Mouse (Mus musculus): ENCODE measurements around the gene Foxo1. TPM values are rescaled to one million over a fixed set of nuclear protein-coding genes. Genes with fewer than 3 reads are reported as not detected.

Foxo1 gene
- total RNA-seq, 4 experiments from 2014 or later = 21.2 to 23.6 (median 22.5) TPM

DNA sequence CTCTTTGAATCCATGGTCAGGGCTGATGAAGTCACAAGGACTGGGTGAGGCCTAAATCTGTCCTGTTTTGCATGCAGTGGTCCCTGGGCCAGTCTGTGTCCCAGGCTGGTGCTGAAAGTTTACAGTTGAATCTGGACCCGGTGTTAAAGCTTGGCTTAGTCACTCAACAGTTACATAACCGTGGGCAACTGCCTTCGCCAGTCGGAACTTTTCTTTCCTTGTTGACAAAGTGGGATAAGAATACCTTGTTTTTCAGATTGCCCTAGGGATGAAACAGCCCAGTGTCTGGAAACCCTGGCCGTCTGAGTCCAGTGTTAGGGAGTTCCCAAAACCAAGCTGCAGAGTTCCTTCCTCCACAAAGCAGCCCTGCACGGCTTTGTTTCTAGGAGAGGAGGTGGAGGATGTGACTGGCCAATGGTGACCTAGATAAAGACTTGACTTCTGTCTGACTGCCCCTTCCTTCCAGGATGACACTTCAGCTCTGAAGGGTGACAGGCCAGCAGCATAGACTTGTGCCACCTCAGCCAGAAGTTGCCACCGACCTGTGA, 101.8 kb downstream of the Foxo1 start:
- no peak for DNase-seq

DNA sequence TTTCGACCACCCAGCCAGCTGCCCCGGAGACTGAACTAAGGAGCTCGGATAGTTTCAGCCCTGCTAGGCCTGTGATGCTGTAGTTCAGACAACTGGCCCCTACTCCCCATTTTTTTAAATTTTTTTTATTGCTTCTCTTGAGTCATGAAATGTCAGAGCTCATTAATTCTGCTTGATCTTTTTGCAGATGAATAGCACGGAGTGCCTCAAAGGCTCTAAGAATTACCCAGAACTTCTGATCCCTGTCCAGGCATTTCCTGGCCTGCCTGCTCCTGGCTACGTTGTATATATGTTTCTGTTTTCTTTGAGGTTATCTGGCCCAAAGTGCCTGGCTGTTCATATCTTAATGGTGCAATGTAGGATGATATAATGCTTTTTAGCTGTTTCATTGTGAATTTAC, 108.8 kb downstream of the Foxo1 start:
- DNase-seq = no peak

DNA sequence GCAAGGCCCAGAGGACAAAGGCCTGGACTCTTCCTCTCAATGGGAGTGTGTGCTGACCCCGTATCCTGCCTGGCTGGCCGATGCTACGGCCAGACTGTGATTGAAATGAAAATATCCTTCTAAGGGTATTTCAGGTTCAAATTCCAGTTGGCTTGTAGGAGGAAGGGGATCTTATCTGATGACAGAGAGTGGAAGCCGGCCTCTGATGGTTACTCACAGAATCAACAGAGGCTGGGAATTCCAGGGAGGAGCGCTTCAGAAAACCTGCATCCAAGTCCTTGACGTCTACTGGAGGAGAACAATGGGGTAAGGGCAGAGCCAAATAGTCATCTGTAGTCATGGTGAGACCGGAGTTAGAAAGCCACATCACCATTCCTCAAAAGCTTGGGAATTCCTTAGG, 115.2 kb downstream of the Foxo1 start:
- no peak for DNase-seq

DNA sequence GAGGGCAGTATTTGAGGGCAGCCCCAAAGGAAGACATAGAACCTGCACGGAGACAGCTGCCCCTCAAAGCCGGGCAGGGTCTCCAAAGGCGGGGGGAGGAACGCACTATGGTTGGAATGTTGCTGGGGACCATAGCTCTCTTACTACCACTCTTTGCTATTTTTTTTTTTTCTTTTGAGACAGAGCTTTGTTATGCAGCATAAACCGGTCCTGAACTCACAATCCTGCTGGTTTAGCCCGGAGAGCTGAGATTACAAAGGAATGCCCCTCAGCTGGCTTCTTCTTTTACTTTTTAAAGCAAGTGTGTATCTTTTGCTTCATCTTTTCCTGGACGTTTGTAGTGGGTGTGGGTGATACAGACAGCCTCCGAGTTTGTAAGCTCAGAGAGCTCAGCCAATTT, 118.2 kb downstream of the Foxo1 start:
- DNase-seq = no peak

DNA sequence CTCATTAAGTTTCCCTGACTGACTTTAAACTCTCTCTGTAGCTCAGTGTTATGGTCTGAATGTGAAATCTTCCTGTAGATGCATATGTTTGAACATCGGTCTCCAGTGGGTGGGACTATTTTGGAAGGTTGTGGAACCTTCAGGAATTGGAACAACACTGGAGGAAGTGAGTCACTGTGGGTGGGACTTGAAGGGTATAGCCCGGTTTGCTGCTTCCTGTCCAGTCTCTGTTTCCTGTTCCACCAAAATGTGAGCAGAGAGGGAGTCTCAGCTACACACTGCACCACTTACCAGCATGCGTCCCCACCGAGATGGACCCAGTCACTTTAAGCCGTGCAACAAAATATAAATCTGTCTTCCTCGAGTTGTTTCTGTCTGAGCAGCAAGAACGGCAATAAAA, 122.2 kb downstream of the Foxo1 start:
- no peak for DNase-seq

DNA sequence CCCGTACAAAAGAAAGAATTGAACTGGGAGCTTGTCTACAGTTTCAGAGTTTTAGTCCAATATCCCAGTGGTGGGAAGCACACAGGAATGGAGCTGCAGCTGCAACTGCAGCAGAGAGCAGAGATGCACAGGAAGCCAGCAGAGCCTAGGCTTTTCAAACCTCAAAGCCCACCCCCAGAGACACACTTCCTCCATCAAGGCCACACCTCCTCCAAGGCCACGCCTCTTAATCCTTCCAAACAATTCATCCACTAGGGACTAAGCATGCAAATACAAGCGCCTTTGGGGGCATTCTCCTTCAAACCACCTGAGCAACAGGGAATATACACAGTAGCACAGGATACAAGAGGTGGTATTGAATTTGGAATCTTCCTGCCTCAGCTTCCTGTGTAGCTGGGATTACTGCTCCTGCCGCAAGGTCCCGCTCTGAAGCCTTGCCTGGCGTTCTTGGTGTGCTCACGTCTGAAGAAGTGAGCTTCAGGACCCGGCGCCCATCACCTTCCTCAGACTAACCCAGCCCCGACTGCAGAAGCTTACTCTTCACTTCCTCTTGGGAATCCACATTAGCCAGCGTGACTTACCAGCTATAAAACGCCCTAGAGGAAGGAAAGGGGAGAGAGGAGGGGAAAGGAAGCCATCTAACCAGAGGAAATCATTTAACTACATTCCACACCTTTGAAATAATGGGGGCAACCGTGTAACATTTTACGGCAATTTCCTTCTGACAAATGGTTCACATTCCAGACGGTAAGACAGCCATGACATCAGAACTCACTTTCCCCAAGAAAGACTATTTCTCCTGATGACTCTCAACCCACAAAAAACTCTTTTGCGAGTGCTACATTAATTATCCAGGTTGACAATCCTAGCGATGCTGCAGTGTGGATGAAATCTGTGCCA, 122.9 kb downstream of the Foxo1 start:
- DNase-seq = no peak

DNA sequence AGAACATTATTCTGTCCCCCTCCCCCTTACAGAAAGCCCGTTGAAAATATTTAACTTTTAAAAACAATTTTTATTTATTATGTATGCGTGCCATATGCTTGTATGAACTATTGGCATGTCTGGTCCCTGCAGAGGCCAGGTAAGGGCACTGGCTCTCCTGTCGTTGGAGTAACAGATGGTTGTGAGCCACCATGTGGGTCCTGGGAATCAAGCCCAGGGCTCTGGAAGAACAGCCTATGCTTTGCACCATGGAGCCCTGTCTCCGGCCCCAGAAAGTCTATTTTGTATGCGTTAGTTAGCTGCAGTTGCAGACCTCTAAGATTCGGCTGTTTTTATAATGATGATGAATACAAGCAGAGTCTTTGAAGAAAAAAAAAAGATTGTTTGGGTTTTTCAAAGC, 123.8 kb downstream of the Foxo1 start:
- DNase-seq = no peak

DNA sequence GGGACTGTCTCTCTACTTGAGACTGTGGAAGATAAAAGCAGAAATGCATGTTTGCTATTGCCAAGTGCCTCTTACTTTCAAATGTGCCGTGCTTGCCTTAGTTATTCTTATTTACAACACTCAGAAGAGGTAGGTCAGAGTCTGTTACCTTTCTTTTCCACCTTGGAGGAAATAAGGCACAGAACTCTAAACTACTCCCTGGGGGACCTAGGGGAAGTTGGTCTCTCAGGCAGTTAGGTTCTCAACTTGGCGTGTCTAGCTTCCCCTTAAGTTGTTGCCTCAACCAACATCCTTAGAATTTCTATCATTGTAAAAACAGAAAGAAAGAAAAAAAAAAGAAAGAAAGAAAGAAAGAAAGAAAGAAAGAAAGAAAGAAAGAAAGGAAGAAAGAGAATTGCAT, 124.4 kb downstream of the Foxo1 start:
- DNase-seq = no peak

DNA sequence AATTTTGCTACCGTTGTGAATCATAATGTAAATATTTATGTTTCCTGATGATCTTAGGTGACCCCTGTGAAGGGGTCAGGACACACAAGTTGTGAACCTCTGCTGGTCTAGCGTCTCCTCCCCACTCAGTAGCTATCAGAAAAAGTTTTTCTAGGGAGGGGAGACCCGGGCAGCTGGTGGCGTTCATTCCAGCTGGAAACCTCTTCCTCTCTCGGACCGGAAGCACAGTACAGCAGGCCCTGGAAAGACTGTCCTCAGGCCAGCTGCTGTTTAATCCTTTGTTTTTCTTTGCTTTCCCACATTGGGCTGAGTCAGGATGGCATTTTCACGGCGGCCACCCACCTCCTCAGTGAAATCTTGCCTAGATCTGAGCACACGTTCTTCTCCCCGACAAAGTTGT, 125.0 kb downstream of the Foxo1 start:
- DNase-seq = no peak

DNA sequence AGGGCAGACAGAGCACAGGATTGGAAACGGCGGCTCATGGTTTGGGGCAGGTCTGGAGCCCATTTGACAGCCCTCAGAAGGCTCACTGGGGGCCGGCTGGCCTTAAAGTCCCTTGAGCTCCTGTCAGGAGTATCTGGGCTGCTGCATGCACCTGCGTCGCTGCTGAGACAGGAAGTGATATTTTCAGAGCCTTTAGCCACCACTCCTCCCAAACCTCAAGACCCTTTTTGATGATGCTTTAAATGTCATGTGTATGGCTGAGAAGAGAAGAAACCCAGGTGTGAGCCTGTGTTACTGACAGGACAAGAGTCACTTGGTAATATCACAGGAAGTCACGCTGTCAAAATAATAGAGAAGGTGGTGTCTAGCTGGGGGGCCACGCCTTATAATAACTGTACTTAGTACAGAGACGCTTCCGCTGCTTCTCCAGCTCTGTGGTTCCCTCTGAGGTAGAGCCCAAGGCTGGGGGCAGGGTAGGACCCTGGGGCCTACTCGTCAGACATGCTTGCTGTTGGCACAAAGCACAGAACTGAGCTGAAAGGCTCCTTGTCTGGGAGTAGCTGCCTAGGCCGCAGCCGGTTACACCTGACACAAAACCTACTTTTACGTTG, 128.1 kb downstream of the Foxo1 start:
- DNase-seq = no peak

DNA sequence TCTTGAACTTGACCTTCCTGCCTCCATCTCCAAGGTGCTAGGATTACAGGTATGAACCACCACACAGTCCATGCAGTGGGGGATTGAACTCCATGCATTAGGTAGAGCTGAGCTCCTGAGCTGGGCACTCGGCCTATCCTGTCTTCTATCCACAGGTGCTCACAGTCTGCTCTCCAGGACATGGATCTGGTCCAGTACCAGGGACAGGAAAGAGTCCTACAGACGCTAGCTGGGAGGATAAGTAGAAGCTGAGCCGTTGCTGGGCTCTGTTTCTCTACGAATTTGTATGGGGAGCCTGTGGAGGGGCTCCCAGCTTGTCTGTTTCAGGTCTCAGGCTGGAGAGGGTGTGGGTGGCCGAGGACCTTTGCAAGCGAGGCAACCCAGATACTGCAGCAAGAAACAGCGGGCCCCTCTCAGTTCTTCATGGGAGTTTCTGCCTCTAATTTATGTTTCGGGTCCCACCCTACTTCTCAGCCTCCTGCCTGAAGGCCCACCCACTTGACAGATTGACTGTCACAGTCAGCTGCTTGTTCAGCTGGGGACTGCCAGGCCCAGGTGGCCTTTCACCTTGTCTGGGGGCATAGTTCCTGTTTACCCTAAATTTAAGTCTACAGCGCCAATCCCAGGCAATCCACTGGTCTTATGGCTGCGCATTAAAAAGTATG, 128.9 kb downstream of the Foxo1 start:
- no peak for DNase-seq

DNA sequence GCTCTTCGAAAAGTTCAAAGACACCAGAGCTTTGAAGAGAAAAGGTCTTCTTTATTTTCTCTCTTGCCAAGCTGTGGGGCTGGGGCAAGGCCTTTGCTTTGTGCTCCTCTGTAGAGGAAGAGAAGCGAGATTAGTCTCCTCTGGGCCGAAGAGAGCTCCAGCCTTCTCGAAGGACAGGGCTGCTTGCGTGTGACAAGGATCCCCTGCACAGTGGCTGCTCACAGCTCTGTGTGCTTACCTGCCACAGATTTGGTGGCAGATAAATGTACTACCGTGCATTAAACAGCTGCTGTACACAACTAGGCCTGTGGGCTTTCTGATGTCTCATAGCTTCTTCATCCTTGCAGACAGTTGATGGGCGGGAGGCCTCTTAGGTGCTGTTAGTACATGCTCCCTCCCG, 129.8 kb downstream of the Foxo1 start:
- DNase-seq = no peak

DNA sequence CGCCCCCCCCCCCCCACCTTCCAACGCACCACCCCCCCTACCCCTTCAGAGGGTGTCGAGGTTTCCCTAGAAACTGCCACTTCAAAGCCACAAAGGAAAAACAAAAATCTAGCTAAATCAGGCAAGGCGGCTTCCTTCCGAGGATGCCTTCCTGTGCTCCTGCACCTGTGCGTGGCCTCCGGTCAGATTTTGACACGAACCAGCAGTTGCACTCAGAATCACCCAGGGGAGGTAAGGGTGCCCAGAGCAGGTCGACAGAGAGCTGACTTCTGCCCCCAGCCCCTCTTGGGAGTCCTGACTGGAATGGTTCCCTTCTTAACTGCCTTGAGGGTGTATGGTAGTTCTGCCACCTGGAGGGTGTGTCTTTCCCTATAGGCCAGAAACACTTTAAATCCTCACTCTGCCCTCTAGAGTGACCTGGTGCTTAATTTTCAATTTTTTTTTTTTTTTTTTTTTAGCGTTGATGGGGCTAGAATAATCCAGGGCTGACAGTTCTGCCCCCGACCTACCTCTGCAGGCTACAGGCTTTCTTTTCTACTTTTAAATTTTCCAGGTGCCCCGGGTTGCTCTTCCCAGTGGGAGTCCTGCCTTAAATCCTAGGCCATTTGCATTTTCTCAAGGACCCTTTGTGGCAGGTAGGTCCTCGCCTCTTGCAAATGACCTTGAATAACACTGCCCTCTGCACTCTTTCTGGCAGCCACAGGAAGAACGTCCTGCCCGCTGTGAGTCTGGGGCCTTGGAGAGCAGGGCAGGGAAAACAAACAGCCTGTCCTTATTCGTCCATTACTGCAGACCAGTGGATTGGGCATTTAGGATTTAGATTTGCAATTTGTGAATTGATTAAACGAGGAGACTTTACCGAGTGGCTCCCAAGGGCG, 132.4 kb downstream of the Foxo1 start:
- DNase-seq = no peak

DNA sequence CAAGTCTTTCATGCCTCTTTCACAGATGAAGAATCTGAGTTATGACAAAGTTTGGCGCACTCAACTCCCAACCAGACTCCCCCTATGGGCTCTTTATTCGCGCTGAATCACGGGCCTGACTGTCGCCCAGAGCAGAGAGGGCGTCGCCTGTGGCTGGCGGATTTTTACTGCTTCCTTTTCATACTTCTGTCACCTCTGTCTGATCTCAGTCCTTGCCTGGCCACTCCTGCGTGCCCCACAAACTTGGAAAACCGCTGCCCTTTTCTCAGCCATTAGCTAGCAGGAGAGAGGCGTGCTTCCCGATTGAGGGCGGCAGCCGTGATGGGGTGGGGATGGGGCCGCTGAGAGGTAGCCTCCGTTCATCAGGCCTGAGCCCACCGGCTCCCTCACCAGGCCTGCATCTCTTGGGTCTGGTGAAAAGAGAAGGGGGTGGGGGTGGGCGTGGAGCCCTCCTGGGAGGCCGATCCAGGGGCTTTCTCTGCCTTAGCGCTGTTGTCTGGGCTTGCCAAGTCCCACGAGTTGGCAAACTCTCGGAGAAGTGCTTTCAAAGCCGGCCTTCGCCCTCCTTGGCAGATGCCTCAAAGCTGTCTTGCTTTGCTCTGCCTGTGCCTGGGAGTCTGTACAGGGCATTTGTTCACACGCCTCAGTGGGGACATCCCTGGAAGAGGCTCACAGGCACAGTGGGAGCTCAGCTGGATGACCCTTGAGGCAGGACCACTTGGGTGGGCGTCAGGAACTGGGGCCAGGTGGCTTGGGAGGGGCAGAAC, 133.2 kb downstream of the Foxo1 start:
- DNase-seq = peak; percentile 44

Other genes with a start within 250 kb of the Foxo1 start
- gene Maml3, start 163.3 kb upstream of the Foxo1 start, total RNA-seq (2022) = 10 to 100 TPM in 2 of 4 experiments, 1 to 10 TPM in 2; 6.2 to 15.8 (median 10.0) TPM